Mouse (Mus musculus): Measurements from ENCODE around the gene Dand5. TPM values are rescaled to one million over a fixed set of nuclear protein-coding genes. Genes with fewer than 3 reads are reported as not detected.
A peak's percentile ranks its signal among the peaks of the same experiment; 100 is the strongest.

Gene Dand5
- polyA plus RNA-seq, 1 experiment, result 2.2 TPM

DNA sequence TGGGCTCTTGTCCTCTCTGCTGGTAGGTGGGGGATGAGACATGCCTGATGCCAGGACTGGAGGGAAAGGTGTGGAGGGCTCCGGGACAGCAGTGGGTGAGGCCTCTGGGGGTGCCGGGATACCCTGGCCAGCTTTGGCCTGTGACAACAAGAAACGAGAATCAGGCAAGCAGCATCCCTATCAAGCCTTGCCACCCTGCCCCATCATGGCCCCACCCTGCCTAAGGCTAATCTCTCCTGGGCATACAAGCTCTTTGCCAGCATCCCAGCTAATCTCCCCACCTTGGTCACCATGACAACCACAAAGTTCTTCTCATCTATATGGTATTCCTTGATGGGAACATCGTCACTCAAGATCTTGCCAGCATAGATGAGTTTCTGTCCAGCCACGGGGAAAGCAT lies 15.9 kb upstream of the Dand5 start:
- H3K27ac ChIP-seq (ENCODE audit: control insufficient read depth, insufficient read depth, low read depth, low read length, poor library complexity), result peak overlapping the region; percentile 83
- TF ChIP-seq CTCF (IDR thresholded peaks at IDR 0.05; ENCODE audit: control insufficient read depth, insufficient read depth, low read length), result no peak
- peak; percentile 83; the same call in 1 of the 2 replicates for TF ChIP-seq POLR2A (IDR thresholded peaks at IDR 0.05; ENCODE audit: borderline replicate concordance, control insufficient read depth, low read depth, low read length)
- 54% methylated on average over 5 of the region's 5 CpGs for WGBS
- no peaks in the 10 kb centered on the region for H3K4me1 ChIP-seq (ENCODE audit: control insufficient read depth, insufficient read depth, low read length)
- H3K4me3 ChIP-seq (replicated peaks; ENCODE audit: control insufficient read depth, low read depth, low read length), result peak overlapping the region; percentile 79

GRCm38 (mm10) chr8:84837912-84838470 lies 15.4 kb upstream of the Dand5 start:
- peak overlapping the region; percentile 79 for H3K4me3 ChIP-seq (replicated peaks; ENCODE audit: control insufficient read depth, low read depth, low read length)
- 83% methylated on average over 15 of the region's 15 CpGs for WGBS
- H3K4me1 ChIP-seq (ENCODE audit: control insufficient read depth, insufficient read depth, low read length), result no peaks in the 10 kb centered on the region; the same call in 1 of the 2 replicates
- TF ChIP-seq CTCF (IDR thresholded peaks at IDR 0.05; ENCODE audit: control insufficient read depth, insufficient read depth, low read length) (no peak; the same call in 1 of the 2 replicates), POLR2A (IDR thresholded peaks at IDR 0.05; ENCODE audit: borderline replicate concordance, control insufficient read depth, low read depth, low read length) (no peak)
- peak overlapping the region; percentile 83 for H3K27ac ChIP-seq (ENCODE audit: control insufficient read depth, insufficient read depth, low read depth, low read length, poor library complexity)

DNA sequence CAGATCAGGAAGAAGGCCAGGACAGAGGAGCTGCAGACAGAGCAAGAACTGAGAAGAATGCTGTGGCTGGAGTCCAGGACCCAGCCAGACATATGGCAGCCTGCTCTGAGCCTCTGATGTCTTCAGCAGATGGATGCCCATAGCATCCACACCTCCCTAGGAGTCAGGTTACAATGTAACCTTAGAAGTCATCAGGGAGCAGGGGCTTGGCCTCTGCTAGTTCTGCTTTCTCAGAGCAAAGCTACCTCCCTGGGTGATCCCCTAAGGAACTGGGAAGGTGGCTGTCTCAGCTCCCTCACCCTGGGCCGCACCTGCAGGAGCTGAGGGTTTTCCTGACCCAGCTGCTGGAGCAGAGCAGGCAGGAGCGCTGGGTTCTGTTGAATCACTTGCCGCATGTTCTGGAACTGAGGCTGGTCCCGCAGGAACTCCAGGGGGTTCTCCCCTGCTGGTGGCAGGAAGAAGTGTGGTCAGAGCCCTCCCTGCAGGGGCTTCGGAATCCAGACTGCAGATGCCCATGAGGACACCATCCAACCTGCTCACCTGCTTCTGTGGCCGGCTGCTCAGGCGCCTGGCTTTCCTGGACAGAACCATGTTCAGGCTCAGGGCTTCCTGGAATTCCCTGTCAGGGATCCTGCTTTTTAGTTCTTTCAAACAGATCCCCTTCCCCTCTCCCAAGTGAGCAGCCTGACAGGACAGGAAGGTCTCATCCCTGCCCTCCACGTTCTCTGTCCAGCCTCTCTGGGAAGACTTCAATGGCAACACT lies 14.7 kb upstream of the Dand5 start:
- Histone ChIP-seq H3K4me1 (ENCODE audit: control insufficient read depth, insufficient read depth, low read length) (no peaks in the 10 kb centered on the region; the same call in 1 of the 2 replicates), H3K4me3 (replicated peaks; ENCODE audit: control insufficient read depth, low read depth, low read length) (peak overlapping the region; percentile 79), H3K27ac (ENCODE audit: control insufficient read depth, insufficient read depth, low read depth, low read length, poor library complexity) (peak overlapping the region; percentile 83)
- TF ChIP-seq POLR2A (IDR thresholded peaks at IDR 0.05; ENCODE audit: borderline replicate concordance, control insufficient read depth, low read depth, low read length) (no peak), CTCF (IDR thresholded peaks at IDR 0.05; ENCODE audit: control insufficient read depth, insufficient read depth, low read length) (no peak; the same call in 1 of the 2 replicates)
- WGBS, result 84% methylated on average over 8 of the region's 8 CpGs

DNA sequence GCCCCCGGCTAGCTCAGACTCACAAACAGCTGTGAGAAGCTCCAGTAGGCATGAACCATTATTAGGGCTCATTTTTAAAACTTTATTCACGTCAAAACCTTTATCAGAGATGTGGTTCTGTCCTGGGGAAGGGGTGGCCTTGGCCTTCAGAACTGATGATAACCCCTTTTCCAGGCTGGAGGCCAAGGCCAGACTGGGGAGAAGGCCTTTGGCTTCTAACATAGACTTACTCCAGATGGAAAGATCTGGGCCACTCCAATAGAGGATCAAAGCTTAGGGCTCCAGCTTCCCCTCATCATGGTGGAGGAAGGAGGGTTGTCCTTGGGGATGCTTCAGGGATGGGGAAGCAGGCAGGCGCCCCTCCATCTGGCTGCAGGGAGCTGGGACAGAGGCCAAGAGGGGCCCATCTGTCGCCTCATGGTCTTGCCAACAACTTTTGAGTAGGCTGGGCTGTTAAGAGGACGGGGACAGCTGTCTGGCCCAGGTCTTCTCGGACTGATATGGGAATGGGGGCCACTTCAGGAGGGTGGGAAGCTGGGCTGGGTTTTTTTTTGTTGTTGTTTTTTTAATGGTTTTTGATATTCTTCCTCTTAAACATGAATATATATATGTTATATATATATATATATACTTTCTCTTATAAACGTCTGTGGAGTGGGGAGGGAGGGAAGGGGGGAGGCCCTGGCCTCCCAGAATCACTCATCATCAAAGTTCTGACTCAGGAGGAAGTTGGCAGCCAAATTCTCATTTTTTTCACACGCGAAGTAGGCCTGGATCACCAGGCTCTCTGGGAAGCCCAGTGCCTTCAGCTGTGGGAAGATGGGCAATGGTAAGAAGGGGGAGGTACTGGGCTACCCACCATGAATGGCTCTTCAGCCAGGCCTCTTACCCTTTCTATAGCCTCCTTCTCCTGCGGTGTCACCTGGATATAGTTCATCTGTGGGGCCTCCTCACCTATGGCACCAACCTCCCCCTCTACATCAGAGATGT lies 12.5 kb upstream of the Dand5 start:
- TF ChIP-seq POLR2A (IDR thresholded peaks at IDR 0.05; ENCODE audit: borderline replicate concordance, control insufficient read depth, low read depth, low read length) (no peak), CTCF (IDR thresholded peaks at IDR 0.05; ENCODE audit: control insufficient read depth, insufficient read depth, low read length) (no peak)
- Histone ChIP-seq H3K27ac (ENCODE audit: control insufficient read depth, insufficient read depth, low read depth, low read length, poor library complexity) (0 out of 2 replicates have a peak overlapping the region, but pooled peaks have one; percentile 12), H3K4me1 (ENCODE audit: control insufficient read depth, insufficient read depth, low read length) (no peaks in the 10 kb centered on the region; the same call in 1 of the 2 replicates), H3K4me3 (replicated peaks; ENCODE audit: control insufficient read depth, low read depth, low read length) (no peak overlapping the region)
- WGBS, result 61% methylated on average over 10 of the region's 10 CpGs

GRCm38 (mm10) chr8:84834002-84834865 lies 11.6 kb upstream of the Dand5 start:
- Histone ChIP-seq H3K4me3 (replicated peaks; ENCODE audit: control insufficient read depth, low read depth, low read length) (no peak overlapping the region), H3K27ac (ENCODE audit: control insufficient read depth, insufficient read depth, low read depth, low read length, poor library complexity) (no peak overlapping the region), H3K4me1 (ENCODE audit: control insufficient read depth, insufficient read depth, low read length) (no peaks in the 10 kb centered on the region; the same call in 1 of the 2 replicates)
- TF ChIP-seq POLR2A (IDR thresholded peaks at IDR 0.05; ENCODE audit: borderline replicate concordance, control insufficient read depth, low read depth, low read length) (no peak), CTCF (IDR thresholded peaks at IDR 0.05; ENCODE audit: control insufficient read depth, insufficient read depth, low read length) (no peak)
- WGBS, result 83% methylated on average over 19 of the region's 19 CpGs

DNA sequence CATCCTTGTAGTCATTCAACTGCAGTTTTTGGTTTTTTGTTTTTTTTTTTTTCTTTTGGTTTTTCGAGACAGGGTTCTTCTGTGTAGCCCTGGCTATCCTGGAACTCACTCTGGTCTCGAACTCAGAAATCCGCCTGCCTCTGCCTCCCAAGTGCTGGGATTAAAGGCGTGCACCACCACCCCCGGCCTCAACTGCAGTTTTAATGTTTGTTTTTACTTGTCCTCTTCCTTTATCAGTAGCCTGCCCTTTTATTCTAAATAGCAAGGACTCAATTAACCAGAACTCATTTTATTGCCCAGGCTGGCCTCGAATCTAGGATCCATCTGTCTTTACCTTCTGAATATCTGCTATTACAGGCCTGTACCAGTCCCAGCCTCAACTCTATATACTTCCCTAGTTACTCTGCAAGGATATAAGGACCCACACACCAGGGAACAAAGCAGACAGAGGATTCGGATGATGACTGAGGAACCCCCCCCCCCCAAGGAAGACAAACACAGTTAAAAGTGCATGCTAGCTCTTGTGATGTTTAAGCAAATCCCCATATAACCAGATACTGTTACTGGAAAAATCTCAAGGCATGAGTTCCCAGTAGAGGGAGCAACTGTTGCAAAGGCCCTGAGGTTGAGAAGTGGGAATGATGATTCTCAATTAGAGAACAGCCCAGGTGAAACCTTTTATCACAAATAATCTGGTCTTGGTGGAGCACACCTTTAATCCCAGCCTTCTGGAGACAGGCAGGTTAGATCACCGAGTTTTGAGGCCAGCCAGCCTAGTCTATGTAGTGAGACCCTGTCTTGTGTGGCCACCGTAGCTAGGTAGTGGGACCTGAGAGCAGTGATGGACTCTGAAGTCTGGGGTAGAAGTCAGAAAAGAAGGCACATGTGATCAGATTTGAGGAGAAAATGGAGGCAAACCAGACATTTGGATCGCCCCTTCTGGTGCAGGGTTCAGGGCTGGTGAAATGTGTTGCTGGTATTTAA lies 10.4 kb upstream of the Dand5 start:
- no peak for TF ChIP-seq POLR2A (IDR thresholded peaks at IDR 0.05; ENCODE audit: borderline replicate concordance, control insufficient read depth, low read depth, low read length)
- TF ChIP-seq CTCF (IDR thresholded peaks at IDR 0.05; ENCODE audit: control insufficient read depth, insufficient read depth, low read length), result no peak
- Histone ChIP-seq H3K4me1 (ENCODE audit: control insufficient read depth, insufficient read depth, low read length) (no peaks in the 10 kb centered on the region; the same call in 1 of the 2 replicates), H3K4me3 (replicated peaks; ENCODE audit: control insufficient read depth, low read depth, low read length) (peak overlapping the region; percentile 100), H3K27ac (ENCODE audit: control insufficient read depth, insufficient read depth, low read depth, low read length, poor library complexity) (no peak overlapping the region; the same call in 1 of the 2 replicates)
- WGBS, result 36% methylated on average over 10 of the region's 10 CpGs

Data from bone marrow, adult 2 months (tissue).